Mouse (Mus musculus): ENCODE data around the gene Stard13.

Stard13 gene

GRCm38 (mm10) chr5:151105054-151105971 is 128.3 kb downstream of the Stard13 start:
- DNase-seq (ENCODE audit: low read depth): no peak

GRCm38 (mm10) chr5:151104354-151105053 is 129.1 kb downstream of the Stard13 start:
- DNase-seq (ENCODE audit: low read depth): no peak

GRCm38 (mm10) chr5:151103284-151103683 is 130.4 kb downstream of the Stard13 start:
- no peak for DNase-seq (ENCODE audit: low read depth)

- DNase-seq (ENCODE audit: low read depth): no peak
Measured at GRCm38 (mm10) chr5:151102262-151102661, 131.4 kb downstream of the Stard13 start.

GRCm38 (mm10) chr5:151096012-151096411 is 137.6 kb downstream of the Stard13 start:
- no peak for DNase-seq (ENCODE audit: low read depth)

GRCm38 (mm10) chr5:151092886-151093665 is 140.6 kb downstream of the Stard13 start:
- no peak for DNase-seq (ENCODE audit: low read depth)

GRCm38 (mm10) chr5:151090996-151091395 is 142.6 kb downstream of the Stard13 start:
- no peak for DNase-seq (ENCODE audit: low read depth)

GRCm38 (mm10) chr5:151089201-151089600 is 144.4 kb downstream of the Stard13 start:
- no peak for DNase-seq (ENCODE audit: low read depth)

- no peak for DNase-seq (ENCODE audit: low read depth)
Measured at GRCm38 (mm10) chr5:151086425-151087202, 147.0 kb downstream of the Stard13 start.

GRCm38 (mm10) chr5:151085749-151086148 is 147.9 kb downstream of the Stard13 start:
- no peak for DNase-seq (ENCODE audit: low read depth)

- DNase-seq (ENCODE audit: low read depth): no peak
Measured at GRCm38 (mm10) chr5:151080276-151080675, 153.4 kb downstream of the Stard13 start.

GRCm38 (mm10) chr5:151077953-151078352 is 155.7 kb downstream of the Stard13 start:
- DNase-seq (ENCODE audit: low read depth): no peak

GRCm38 (mm10) chr5:151076917-151077316 is 156.7 kb downstream of the Stard13 start:
- DNase-seq (ENCODE audit: low read depth): no peak

- DNase-seq (ENCODE audit: low read depth): no peak
Measured at GRCm38 (mm10) chr5:151074282-151074681, 159.4 kb downstream of the Stard13 start.

GRCm38 (mm10) chr5:151071430-151071829 is 162.2 kb downstream of the Stard13 start:
- DNase-seq (ENCODE audit: low read depth): no peak

- DNase-seq (ENCODE audit: low read depth): no peak
Measured at GRCm38 (mm10) chr5:151070896-151071295, 162.7 kb downstream of the Stard13 start.

GRCm38 (mm10) chr5:151069569-151069968 is 164.1 kb downstream of the Stard13 start:
- no peak for DNase-seq (ENCODE audit: low read depth)

- DNase-seq (ENCODE audit: low read depth): no peak
Measured at GRCm38 (mm10) chr5:151066016-151066415, 167.6 kb downstream of the Stard13 start.

- no peak for DNase-seq (ENCODE audit: low read depth)
Measured at GRCm38 (mm10) chr5:151065228-151065627, 168.4 kb downstream of the Stard13 start.

GRCm38 (mm10) chr5:151061942-151062341 is 171.7 kb downstream of the Stard13 start:
- DNase-seq (ENCODE audit: low read depth): no peak

- DNase-seq (ENCODE audit: low read depth): no peak
Measured at GRCm38 (mm10) chr5:151060476-151060875, 173.2 kb downstream of the Stard13 start.

All from naive thymus-derived CD4-positive, alpha-beta T cell, adult 2 months (primary cell).